ENCODE assay signal across 8 mouse cellular contexts in the genomic region with DNA sequence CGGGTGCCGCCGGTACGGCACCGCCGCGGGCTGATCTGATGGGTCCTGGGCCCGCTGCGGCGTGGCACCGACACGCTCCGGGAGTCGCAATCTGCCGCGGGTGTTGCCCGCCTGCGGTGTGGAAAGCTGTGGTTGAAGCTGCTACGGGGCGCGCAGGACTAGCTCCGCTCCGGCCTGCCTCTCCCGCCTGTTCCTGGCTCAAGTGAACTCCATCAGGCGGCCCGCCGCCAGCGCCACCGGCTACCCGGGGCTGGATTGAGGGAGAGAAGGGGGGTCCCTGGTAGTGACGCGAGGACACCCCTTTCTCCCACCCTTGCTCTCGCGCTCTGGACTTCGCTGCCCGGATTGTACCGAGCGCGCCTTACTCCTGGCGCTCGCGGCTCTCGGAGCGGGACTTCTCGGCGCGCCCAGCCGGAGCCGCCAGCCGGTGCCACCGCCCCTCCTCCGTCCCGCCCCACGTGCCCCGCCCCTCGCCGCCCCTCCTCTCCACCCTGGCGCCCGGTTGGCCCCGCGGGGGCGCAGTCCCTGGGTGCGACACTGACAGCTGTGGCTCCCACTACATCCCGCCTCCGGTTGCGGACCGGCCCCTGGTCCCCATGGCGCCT.
DNase-seq lines count a peak whose midpoint lies in the region; ATAC-seq lines count a peak whose summit lies in the region.

No protein-coding gene starts in this region.

- H3K9ac ChIP-seq in lung, embryonic 15.5 days, result peak overlapping the region; percentile 78

- peak; percentile 88 for ATAC-seq in lung, embryonic 15.5 days (ENCODE audit: borderline replicate concordance, extremely low read depth, low FRiP score, low TSS enrichment)

- peak overlapping the region; percentile 91 for H3K27ac ChIP-seq in lung, embryonic 15.5 days

- intact Hi-C loops in heart, postnatal 36 days (cut with DNase I), result loop anchor here (5.0 to 10.0 kb wide), 5 partner anchors 59 to 686 kb away; no protein-coding TSS in a partner anchor

- H3K36me3 ChIP-seq in lung, embryonic 15.5 days, result no peaks in the 10 kb centered on the region

- under 1% methylated on average over 62 of the region's 68 CpGs for WGBS in lung, embryonic 15.5 days

- peaks cover 8% of the 10 kb centered on the region; the same call in 1 of the 2 replicates for H3K27me3 ChIP-seq in lung, embryonic 15.5 days

- DNase-seq in NIH3T3 (ENCODE audit: low read depth), result peak; percentile 2
- peak; percentile 41 for DNase-seq in cerebellum, adult 9-10 months
- DNase-seq in forelimb bud, embryonic 11.5 days (ENCODE audit: low read depth, low spot score), result peak; percentile 74
- peak; percentile 71 to 84 for DNase-seq in heart, postnatal 36 days
- peak; percentile 39 to 55 for DNase-seq in layer of hippocampus, adult 8-10 months (ENCODE audit: low spot score in 2 of 2)
- peak; percentile 84 for DNase-seq in ovary, postnatal 36 days (ENCODE audit: low spot score)
- DNase-seq in c-Kit-positive CD71-positive TER-119-positive erythroid progenitor cells, embryonic 14.5 days (ENCODE audit: low spot score), result no peak

- peak overlapping the region; percentile 82 for H3K4me3 ChIP-seq in lung, embryonic 15.5 days

- peaks cover 5% of the 10 kb centered on the region for H3K4me1 ChIP-seq in lung, embryonic 15.5 days

- H3K9me3 ChIP-seq in lung, embryonic 15.5 days, result no peaks in the 10 kb centered on the region

- peak overlapping the region; percentile 77 for H3K4me2 ChIP-seq in lung, embryonic 15.5 days
